Mouse (Mus musculus) midbrain, postnatal 0 days (tissue): ENCODE measurements around the gene Tssc4. TPM values are rescaled to one million over a fixed set of nuclear protein-coding genes. Genes with fewer than 3 reads are reported as not detected.

Experiments
- ATAC-seq: fragments of 200-750 bp; cut with Nextera tagmentation; 2 replicates; pipeline ENCODE4 v1.8.0; 2017; ENCODE audit warnings: moderate number of reproducible peaks, mild to moderate bottlenecking, moderate TSS enrichment, moderate library complexity; ENCODE audit not compliant: low FRiP score
- DNase-seq: peaks from one replicate; pipeline ENCODE4 v3.0.0-alpha.2; 2015; ENCODE audit warnings: low spot score
- H3K27ac ChIP-seq: fragments of 300-500 bp; sonication (generic); 2 replicates; pipeline ENCODE4 v1.5.1; 2014; ENCODE audit warnings: low read depth, mild to moderate bottlenecking, low read length, mixed read lengths
- H3K27me3 ChIP-seq: fragments of 300-500 bp; sonication (generic); 2 replicates; pipeline ENCODE4 v1.6.1; 2014; ENCODE audit warnings: low read length, control low read depth, mixed read lengths; ENCODE audit not compliant: insufficient read depth
- H3K36me3 ChIP-seq: fragments of 300-500 bp; sonication (generic); 2 replicates; pipeline ENCODE4 v1.6.1; 2014; ENCODE audit warnings: low read length, control low read depth, mixed read lengths; ENCODE audit not compliant: insufficient read depth
- H3K4me1 ChIP-seq: fragments of 300-500 bp; sonication (generic); 2 replicates; pipeline ENCODE4 v1.6.1; 2014; ENCODE audit warnings: mild to moderate bottlenecking, control low read depth, antibody characterized with exemption, low read length, mixed read lengths; ENCODE audit not compliant: insufficient read depth
- H3K4me2 ChIP-seq: fragments of 300-500 bp; sonication (generic); 2 replicates; pipeline ENCODE4 v1.6.1; 2014; ENCODE audit warnings: low read depth, mild to moderate bottlenecking, low read length, mixed read lengths; ENCODE audit not compliant: poor library complexity, severe bottlenecking
- H3K4me3 ChIP-seq: fragments of 300-500 bp; sonication (generic); 2 replicates; pipeline ENCODE4 v1.5.1; 2014; ENCODE audit warnings: low read depth, mild to moderate bottlenecking, low read length, moderate library complexity
- H3K9ac ChIP-seq: fragments of 300-500 bp; sonication (generic); replicated peaks from 2 replicates; pipeline ENCODE4 v1.6.1; 2014; ENCODE audit warnings: mild to moderate bottlenecking, low read length, moderate library complexity, mixed read lengths; ENCODE audit not compliant: poor library complexity, severe bottlenecking
- H3K9me3 ChIP-seq: fragments of 300-500 bp; sonication (generic); 2 replicates; pipeline ENCODE4 v1.6.1; 2016; ENCODE audit warnings: low read length, control low read depth
- CTCF ChIP-seq: IDR thresholded peaks from 2 replicates; pipeline ENCODE4 v1.5.1; 2016; ENCODE audit warnings: antibody characterized with exemption, mild to moderate bottlenecking
- WGBS: fragments of 180-500 bp; shearing (Covaris S2); extraction: QIAGEN DNeasy Blood & Tissue Kit; methylation state at CpG from one replicate; pipeline ENCODE4 v1.1.7; 2014; 5-methylcytosine and 5-hydroxymethylcytosine counted together
- polyA plus RNA-seq: library from polyadenylated mRNA; unstranded; fragments of >200 nt; fragmentation: Nextera tagmentation; extraction: Ambion mirVana; gene quantifications from 2 replicates; pipeline ENCODE4 v1.2.1, GENCODE M21; 2015
- total RNA-seq: library from RNA; depleted of rRNA; stranded (reverse); fragments of >200 nt; gene quantifications from 2 replicates; pipeline ENCODE4 v1.2.3, GENCODE M21; 2014; rRNA removed

The Tssc4 gene
- 71.3 and 92.4 TPM in 2 replicates for total RNA-seq
- polyA plus RNA-seq: 101 and 103 TPM in 2 replicates

DNA sequence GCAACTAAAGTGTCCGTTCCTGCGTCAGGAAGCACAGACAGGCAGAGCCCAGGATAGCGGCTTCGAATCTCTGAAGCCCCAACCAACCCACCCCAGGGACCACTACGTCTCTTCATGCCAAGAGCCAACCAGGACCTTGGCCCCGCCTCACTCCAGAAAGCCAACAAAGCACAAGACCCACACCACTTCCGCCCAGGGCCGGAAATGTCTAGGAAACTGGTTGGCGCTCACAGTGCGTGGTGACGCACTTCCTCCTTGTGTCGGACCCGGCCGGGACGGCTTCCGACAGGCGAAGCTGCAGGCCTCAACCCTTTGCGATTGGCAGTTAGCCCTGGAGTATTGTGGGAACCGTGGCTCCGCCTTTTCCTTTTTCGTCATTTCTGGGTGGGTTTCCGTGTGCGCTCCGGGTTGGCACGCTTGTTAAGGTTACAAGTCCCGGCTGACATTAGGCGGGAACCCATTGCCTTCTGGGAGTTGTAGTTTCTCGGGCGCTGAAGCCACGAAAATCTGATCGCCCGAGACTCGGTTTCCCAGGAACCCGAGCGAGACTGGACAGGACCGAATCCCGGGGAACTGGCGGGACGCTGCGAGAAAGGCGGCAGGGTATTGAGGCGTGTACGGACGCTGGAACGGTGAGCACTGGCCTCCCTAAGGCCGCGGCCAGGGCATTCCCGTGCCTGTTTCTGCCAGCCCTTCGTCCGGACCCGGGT lies at the start of gene Tssc4:
Gene Tssc4 (plus strand): TSS at position 368 of the 710 bp plus-strand sequence.
- 0% methylated on average over 51 of the region's 51 CpGs for WGBS
- peaks cover 8% of the 10 kb centered on the region for H3K4me1 ChIP-seq
- peak; percentile 97 for ATAC-seq
- no peaks in the 10 kb centered on the region for H3K27me3 ChIP-seq
- peak within 1 kb of the TSS; percentile 74 for H3K4me3 ChIP-seq
- peaks cover 34% of the 10 kb centered on the region for H3K36me3 ChIP-seq
- H3K9ac ChIP-seq: peak within 1 kb of the TSS; percentile 85
- peak; percentile 100 for DNase-seq
- no peaks in the 10 kb centered on the region for H3K9me3 ChIP-seq
- H3K4me2 ChIP-seq: peak within 1 kb of the TSS; percentile 97
- H3K27ac ChIP-seq: peak within 1 kb of the TSS; percentile 95
- TF ChIP-seq CTCF: no peak

- Histone ChIP-seq H3K4me3 (no peak overlapping the region), H3K9me3 (no peaks in the 10 kb centered on the region), H3K9ac (no peak overlapping the region), H3K27ac (no peak overlapping the region), H3K4me2 (no peak overlapping the region), H3K27me3 (no peaks in the 10 kb centered on the region), H3K36me3 (peaks cover 3% of the 10 kb centered on the region; the same call in 1 of the 2 replicates), H3K4me1 (no peaks in the 10 kb centered on the region)
- DNase-seq: no peak
- no peak for TF ChIP-seq CTCF
- ATAC-seq: no peak
Measured at GRCm38 (mm10) chr7:143020040-143020439, 49.0 kb upstream of the Tssc4 start.

GRCm38 (mm10) chr7:143020764-143021163 lies 48.3 kb upstream of the Tssc4 start:
- H3K27me3 ChIP-seq: no peaks in the 10 kb centered on the region
- no peak overlapping the region for H3K9ac ChIP-seq
- H3K4me3 ChIP-seq: no peak overlapping the region
- ATAC-seq: no peak
- H3K4me2 ChIP-seq: no peak overlapping the region
- H3K9me3 ChIP-seq: no peaks in the 10 kb centered on the region
- no peaks in the 10 kb centered on the region for H3K4me1 ChIP-seq
- peaks cover 8% of the 10 kb centered on the region; the same call in 1 of the 2 replicates for H3K36me3 ChIP-seq
- DNase-seq: no peak
- 76% methylated on average over 3 of the region's 3 CpGs for WGBS
- H3K27ac ChIP-seq: no peak overlapping the region
- TF ChIP-seq CTCF: no peak

DNA sequence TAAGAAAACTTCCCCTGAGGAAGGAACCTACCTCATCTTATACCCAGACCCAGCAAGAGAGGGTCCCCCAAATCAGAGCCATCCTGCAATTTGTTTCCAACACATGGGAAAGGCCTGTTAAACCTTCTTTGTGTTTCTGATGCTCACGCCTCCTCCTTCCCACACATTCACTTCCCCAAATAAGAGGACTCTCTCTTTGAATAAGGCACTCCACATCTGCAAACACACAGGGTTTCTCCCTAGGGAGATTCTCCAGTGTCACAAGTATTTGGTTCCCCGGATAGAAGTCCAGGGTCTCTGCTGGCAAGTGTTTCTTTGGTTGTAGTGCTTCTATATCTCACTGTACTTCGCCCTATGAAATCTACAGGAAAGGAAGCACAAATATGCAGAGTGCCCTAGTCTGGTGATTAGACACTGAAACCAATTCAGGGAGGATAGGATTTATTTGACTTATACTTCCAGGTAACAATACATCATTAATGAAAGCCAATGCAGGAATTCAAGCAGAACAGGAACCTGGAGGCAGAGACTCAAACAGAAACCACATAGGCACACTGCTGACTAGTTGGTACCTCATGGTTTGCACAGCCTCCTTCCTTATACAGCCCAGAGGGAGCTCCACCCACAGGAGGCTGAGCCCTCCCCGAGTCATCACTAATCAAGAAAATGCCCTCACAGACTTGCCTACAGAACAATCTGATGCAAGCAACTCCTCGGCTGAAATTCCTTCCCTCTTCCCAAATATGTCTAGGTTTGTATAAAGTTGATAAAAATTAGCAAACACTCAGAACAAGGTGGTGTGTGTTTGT lies 47.5 kb upstream of the Tssc4 start:
- Histone ChIP-seq H3K27ac (no peak overlapping the region), H3K27me3 (no peaks in the 10 kb centered on the region), H3K4me2 (no peak overlapping the region), H3K4me1 (no peaks in the 10 kb centered on the region), H3K9me3 (no peaks in the 10 kb centered on the region), H3K9ac (no peak overlapping the region), H3K4me3 (no peak overlapping the region), H3K36me3 (peaks cover 8% of the 10 kb centered on the region; the same call in 1 of the 2 replicates)
- 72% methylated on average over 5 of the region's 5 CpGs for WGBS
- ATAC-seq: no peak
- no peak for TF ChIP-seq CTCF
- no peak for DNase-seq

- no peak for TF ChIP-seq CTCF
- Histone ChIP-seq H3K9ac (no peak overlapping the region), H3K9me3 (no peaks in the 10 kb centered on the region), H3K27ac (no peak overlapping the region), H3K4me1 (no peaks in the 10 kb centered on the region), H3K36me3 (peaks cover 15% of the 10 kb centered on the region; the same call in 1 of the 2 replicates), H3K4me2 (no peak overlapping the region), H3K4me3 (no peak overlapping the region), H3K27me3 (no peaks in the 10 kb centered on the region)
- ATAC-seq (no peak), DNase-seq (no peak)
- WGBS: 92% methylated on average over 2 of the region's 2 CpGs
Measured at GRCm38 (mm10) chr7:143023499-143023898, 45.5 kb upstream of the Tssc4 start.

GRCm38 (mm10) chr7:143024293-143024692 lies 44.8 kb upstream of the Tssc4 start:
- Histone ChIP-seq H3K9ac (no peak overlapping the region), H3K27ac (no peak overlapping the region), H3K4me2 (no peak overlapping the region), H3K4me3 (no peak overlapping the region), H3K36me3 (peaks cover 15% of the 10 kb centered on the region; the same call in 1 of the 2 replicates), H3K4me1 (no peaks in the 10 kb centered on the region), H3K27me3 (no peaks in the 10 kb centered on the region), H3K9me3 (no peaks in the 10 kb centered on the region)
- TF ChIP-seq CTCF: no peak
- 97% methylated on average over 1 of the region's 1 CpGs for WGBS
- no peak for DNase-seq
- ATAC-seq: no peak
